Mouse (Mus musculus) common myeloid progenitor, adult 5-6 weeks (primary cell): Measurements from ENCODE around the gene Slc26a10. TPM values are rescaled to one million over a fixed set of nuclear protein-coding genes. Genes with fewer than 3 reads are reported as not detected.
A peak's percentile ranks its signal among the peaks of the same experiment; 100 is the strongest.

ENCODE experiments used
- ATAC-seq: replicated peaks from 2 replicates; pipeline ENCODE4 v1.8.0; 2016; ENCODE audit warnings: low read depth, mild to moderate bottlenecking, moderate TSS enrichment, inconsistent platforms; ENCODE audit not compliant: poor library complexity, severe bottlenecking
- total RNA-seq: library from RNA; stranded (forward); fragments of 200-1000, 187-1606 nt; gene quantifications from 2 replicates; pipeline ENCODE4 v1.2.3, GENCODE M21; 2017

The Slc26a10 gene
- total RNA-seq, 1 experiment from 2014 or later = 0.78 TPM

GRCm38 (mm10) chr10:127185506-127185905, 5.1 kb upstream of the Slc26a10 start:
- no peak for ATAC-seq

GRCm38 (mm10) chr10:127185101-127185500, 4.7 kb upstream of the Slc26a10 start:
- ATAC-seq = no peak

- ATAC-seq = 0 out of 2 replicates have a peak, but pooled peaks have one; percentile 24
Observed at GRCm38 (mm10) chr10:127183759-127184158, 3.3 kb upstream of the Slc26a10 start.

- ATAC-seq = no peak
Observed at GRCm38 (mm10) chr10:127182624-127183023, 2.2 kb upstream of the Slc26a10 start.

DNA sequence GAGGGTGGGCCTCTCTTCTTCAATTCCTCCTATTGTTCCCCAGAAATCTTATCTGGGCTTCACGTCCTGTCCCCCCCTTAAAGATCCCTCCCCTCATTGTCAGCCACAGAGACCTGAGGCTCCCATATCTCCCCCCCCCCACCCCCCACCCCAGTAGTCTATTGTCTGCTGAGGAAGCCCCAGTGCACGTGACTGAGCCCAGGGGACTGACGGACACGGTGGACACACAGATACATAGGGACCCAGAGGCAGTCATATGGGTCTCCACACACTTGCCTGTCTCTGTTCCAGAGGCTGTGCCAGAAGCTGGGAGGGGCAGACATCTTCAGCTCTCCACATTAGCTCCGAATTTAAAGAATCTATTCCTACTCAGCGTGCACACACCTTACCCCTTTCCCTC, 1.1 kb upstream of the Slc26a10 start:
- ATAC-seq = no peak

DNA sequence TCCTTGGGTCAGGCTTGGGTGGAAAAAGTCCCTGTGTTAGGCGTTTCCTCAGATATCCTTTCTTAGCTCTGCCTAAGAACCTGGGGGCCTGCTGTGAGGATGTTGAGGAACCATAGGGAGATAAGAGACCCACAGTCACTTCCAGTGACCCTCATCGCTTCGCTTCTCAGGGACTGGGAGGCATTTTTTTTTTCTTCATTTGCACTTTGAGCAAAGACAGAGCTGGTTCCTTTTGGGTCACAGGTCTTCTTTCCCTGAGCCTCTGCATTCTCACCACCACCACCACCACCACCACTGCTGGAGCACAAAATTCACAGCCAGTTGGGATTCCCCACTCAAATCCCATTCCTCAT, 226 bp upstream of the Slc26a10 start:
- no peak for ATAC-seq

- peak; percentile 12 for ATAC-seq
Observed at GRCm38 (mm10) chr10:127178286-127179027, 2.0 kb downstream of the Slc26a10 start.

- peak; percentile 75 for ATAC-seq
Observed at GRCm38 (mm10) chr10:127177719-127178118, 2.7 kb downstream of the Slc26a10 start.

GRCm38 (mm10) chr10:127177235-127177634, 3.2 kb downstream of the Slc26a10 start:
- 0 out of 2 replicates have a peak, but pooled peaks have one; percentile 3 for ATAC-seq

DNA sequence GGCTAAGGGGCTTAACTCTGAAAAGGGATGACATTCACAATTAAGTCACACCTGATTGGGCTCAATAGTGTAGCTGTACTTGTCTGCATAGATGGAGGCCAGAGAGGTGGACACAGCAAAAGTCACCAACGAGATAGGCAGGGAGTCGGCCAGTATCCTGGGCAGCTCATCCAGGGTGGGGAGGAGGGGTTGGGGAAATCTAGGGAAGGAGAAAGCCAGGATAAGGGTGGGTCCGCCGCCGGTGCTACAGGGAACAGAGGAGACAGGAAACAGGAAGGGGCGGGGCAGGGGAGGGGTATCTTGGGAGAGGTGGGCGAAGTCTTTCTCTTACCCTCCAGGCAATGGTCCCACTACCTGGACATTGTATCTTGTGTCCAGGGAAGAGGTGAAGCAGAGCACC, 3.7 kb downstream of the Slc26a10 start:
- ATAC-seq = no peak

GRCm38 (mm10) chr10:127176228-127176627, 4.2 kb downstream of the Slc26a10 start:
- no peak for ATAC-seq

DNA sequence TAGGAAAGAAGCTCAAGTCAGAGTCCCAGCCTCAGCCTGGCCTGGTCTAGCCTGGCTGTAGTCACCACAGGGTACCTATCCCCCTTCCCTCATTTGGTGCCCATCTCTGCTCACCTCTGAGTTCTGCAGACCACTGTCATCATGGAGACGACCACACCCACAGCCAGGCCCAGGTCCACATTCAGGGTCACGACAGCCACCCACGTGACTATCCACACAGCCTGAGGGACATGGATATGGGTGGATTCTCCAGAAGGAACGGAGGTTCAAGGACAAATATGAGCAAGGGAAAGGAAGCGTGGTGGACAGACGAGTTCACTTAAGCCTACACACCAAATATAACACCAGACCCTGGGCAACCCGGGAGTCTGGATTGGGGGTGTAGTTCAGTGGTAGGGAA, 6.3 kb downstream of the Slc26a10 start:
- no peak for ATAC-seq

DNA sequence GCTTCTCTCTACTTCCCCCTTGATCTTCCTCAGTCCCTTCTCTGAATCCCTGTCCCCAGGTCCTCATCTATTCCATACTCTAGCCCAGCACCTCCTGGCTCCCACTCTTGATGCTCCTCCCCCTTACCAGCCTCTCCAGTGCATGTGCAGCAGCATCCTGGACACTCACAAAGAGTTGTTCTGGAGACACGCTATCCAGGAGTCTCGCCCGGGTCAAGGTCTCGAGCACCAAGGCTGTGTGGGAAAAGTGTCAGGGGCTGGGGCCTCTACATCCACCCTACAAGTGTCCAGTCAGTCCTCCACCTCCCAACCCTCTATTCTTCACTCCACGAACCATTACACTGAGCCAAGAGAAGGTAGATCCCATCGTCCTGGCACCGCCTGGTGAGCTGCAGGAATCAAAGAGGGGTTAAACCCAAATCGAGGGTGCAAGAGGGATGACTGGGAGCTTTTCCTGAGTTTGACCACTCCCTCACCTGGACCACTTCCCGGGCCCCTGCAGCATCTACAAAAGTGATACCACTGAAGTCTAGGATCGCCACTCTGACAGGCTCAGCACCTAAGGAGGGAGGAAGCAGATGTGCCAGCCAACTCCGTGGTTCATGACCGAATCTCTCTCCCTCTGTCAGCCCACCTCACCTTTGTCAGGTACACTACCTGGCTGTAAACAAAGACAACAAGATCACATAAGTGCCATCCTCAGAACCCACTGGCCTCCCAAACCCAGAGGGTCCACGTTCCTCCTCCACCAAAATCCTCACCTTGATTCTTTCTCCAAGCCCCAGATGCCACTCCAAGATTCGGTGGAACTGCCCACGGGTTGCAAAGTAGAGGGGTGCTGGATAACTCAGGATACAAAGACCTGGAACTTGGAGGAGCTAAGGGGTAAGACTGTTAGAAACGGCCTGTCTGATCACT, 7.0 kb downstream of the Slc26a10 start:
- no peak for ATAC-seq

GRCm38 (mm10) chr10:127171631-127172200, 8.7 kb downstream of the Slc26a10 start:
- no peak for ATAC-seq

- ATAC-seq = peak; percentile 78
Observed at GRCm38 (mm10) chr10:127170837-127171272, 9.6 kb downstream of the Slc26a10 start.

DNA sequence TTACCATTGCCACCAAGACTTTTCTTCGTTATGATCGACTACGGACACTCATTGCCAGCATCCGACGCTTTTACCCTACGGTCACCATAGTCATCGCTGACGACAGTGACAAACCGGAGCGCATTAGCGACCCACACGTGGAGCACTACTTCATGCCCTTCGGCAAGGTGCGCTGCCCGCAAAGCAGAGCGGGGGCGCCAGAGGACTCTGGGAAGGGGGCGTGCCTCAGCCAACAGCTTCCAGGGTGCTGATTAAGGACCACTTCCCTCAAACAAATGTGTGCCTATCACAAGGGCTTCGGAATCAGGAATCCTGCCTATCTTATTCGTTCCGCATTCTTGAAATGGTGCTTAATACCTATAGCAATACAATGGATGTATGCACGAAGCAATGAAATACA, 10.4 kb downstream of the Slc26a10 start:
- ATAC-seq = no peak

- ATAC-seq = no peak
Observed at GRCm38 (mm10) chr10:127167614-127168192, 12.7 kb downstream of the Slc26a10 start.

DNA sequence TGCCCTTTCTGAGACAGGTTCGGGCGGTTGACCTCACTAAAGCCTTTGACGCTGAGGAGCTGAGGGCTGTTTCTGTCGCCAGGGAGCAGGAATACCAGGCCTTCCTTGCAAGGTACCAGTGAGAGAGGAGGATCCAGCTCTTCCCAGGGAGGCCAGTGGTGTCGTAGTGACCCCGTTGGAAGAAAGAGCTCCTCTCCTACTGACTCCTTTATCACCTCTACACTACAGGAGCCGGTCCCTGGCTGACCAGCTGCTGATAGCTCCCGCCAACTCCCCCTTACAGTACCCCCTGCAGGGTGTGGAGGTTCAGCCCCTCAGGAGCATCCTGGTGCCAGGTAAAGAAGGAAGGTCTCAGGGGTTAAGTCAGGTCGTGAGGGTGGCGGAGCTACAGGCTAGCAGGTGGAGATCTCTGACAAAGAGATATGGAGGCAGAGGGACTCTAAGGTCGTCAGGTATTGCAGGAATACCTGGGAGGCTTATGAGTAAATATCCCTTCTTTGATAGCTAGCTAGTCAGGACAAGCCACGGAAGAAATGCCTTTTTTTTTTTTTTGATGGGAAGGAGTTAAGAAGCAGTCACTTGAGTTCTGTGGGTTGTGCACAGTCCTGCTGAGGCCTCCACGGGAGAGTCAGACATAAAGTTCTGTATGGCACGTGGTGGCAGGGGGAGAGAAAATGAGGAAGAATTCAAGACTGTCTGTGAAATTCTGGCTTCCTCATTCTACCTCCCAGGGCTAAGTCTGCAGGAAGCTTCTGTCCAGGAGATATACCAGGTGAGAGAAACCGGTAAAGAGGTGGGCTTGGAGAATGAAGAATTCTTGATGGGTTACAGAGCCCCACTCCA, 13.5 kb downstream of the Slc26a10 start:
- ATAC-seq = no peak

DNA sequence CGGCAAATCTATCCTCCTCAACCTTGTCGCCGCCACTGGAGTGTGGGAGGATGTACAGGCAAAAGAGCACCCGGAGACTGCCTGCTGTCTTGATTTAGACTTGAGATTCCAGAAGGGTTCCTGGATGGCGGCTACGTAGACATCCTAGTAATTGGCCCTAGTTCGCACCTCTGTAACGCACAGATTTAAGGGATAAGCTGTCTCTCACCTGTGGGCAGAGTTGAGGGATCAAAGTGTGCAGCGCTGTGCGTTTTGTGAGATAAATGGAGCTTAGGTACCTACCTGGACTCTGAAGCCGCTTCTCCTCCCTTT, 14.1 kb downstream of the Slc26a10 start:
- no peak for ATAC-seq
